In the genomic region with DNA sequence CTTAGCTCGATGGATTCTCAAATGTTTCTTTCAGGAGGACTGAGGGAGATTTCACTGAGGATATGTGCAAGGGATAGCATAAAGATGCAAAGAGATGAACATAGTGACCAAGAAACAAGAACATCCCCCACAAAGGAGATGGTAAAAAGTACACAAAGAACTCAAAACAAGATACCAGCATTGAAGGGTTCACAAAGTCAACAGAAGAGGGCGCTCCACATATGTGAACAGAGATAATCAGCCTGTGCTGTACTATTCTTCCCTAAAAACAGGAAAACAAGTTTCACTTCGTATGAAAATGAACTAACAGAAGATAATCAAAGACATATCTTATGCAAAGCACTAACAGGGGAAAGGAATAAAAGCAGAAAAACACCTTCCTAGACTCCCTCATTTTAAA, we compare ENCODE assay signal across 10 mouse cellular contexts. TPM values are rescaled to one million over a fixed set of nuclear protein-coding genes. Genes with fewer than 3 reads are reported as not detected.
DNase-seq lines count a peak whose midpoint lies in the region; ATAC-seq and TF ChIP-seq lines count a peak whose summit lies in the region.
"Had no signal": no experiment of that assay in that cellular context is flagged by ENCODE, and none has a peak within 500 bp of the region (broad histone marks: within the 10 kb centered on the region; RNA-seq: fewer than 3 reads in every experiment).

No protein-coding gene starts in this region.

- H3K4me3 ChIP-seq in hindbrain, embryonic 11.5 days (ENCODE audit: low read depth, low read length), result no peak overlapping the region
- no peak overlapping the region for H3K4me3 ChIP-seq in hindbrain, embryonic 12.5 days
- no peak overlapping the region for H3K4me3 ChIP-seq in lung, embryonic 14.5 days (ENCODE audit: low read depth, low read length)
- no peak overlapping the region for H3K4me3 ChIP-seq in hindbrain, embryonic 13.5 days
- H3K4me3 ChIP-seq: embryonic facial prominence, embryonic 12.5 days had no signal

- no peak overlapping the region for H3K9ac ChIP-seq in hindbrain, embryonic 11.5 days (ENCODE audit: low read depth, low read length)
- no peak overlapping the region for H3K9ac ChIP-seq in hindbrain, embryonic 12.5 days
- no peak overlapping the region for H3K9ac ChIP-seq in lung, embryonic 14.5 days
- no peak overlapping the region for H3K9ac ChIP-seq in hindbrain, embryonic 13.5 days
- H3K9ac ChIP-seq: embryonic facial prominence, embryonic 12.5 days had no signal

- H3K36me3 ChIP-seq in hindbrain, embryonic 11.5 days (ENCODE audit: control insufficient read depth, insufficient read depth, low read length), result no peaks in the 10 kb centered on the region
- no peaks in the 10 kb centered on the region for H3K36me3 ChIP-seq in hindbrain, embryonic 12.5 days
- H3K36me3 ChIP-seq in lung, embryonic 14.5 days (ENCODE audit: insufficient read depth), result no peaks in the 10 kb centered on the region
- H3K36me3 ChIP-seq in hindbrain, embryonic 13.5 days, result no peaks in the 10 kb centered on the region
- H3K36me3 ChIP-seq: embryonic facial prominence, embryonic 12.5 days had no signal

- TF ChIP-seq CTCF in lung, embryonic 14.5 days (IDR thresholded peaks at IDR 0.05; ENCODE audit: low read depth), result peak; percentile 54

- no peaks in the 10 kb centered on the region for H3K9me3 ChIP-seq in hindbrain, embryonic 11.5 days (ENCODE audit: control insufficient read depth, low read length)
- no peaks in the 10 kb centered on the region for H3K9me3 ChIP-seq in hindbrain, embryonic 12.5 days (replicated peaks)
- H3K9me3 ChIP-seq in lung, embryonic 14.5 days (ENCODE audit: low read depth, low read length), result no peaks in the 10 kb centered on the region
- H3K9me3 ChIP-seq in hindbrain, embryonic 13.5 days, result no peaks in the 10 kb centered on the region
- H3K9me3 ChIP-seq: embryonic facial prominence, embryonic 12.5 days had no signal

- no peak overlapping the region for H3K4me2 ChIP-seq in hindbrain, embryonic 11.5 days (replicated peaks; ENCODE audit: low read depth, low read length)
- H3K4me2 ChIP-seq in hindbrain, embryonic 12.5 days (replicated peaks), result no peak overlapping the region
- no peak overlapping the region for H3K4me2 ChIP-seq in lung, embryonic 14.5 days
- H3K4me2 ChIP-seq in hindbrain, embryonic 13.5 days, result no peak overlapping the region
- H3K4me2 ChIP-seq: embryonic facial prominence, embryonic 12.5 days had no signal

- H3K27me3 ChIP-seq in hindbrain, embryonic 11.5 days (ENCODE audit: control insufficient read depth, insufficient read depth, low read length), result no peaks in the 10 kb centered on the region
- H3K27me3 ChIP-seq in hindbrain, embryonic 12.5 days, result no peaks in the 10 kb centered on the region
- H3K27me3 ChIP-seq in lung, embryonic 14.5 days (ENCODE audit: insufficient read depth, low read length), result no peaks in the 10 kb centered on the region
- H3K27me3 ChIP-seq in hindbrain, embryonic 13.5 days, result no peaks in the 10 kb centered on the region
- H3K27me3 ChIP-seq: embryonic facial prominence, embryonic 12.5 days had no signal

- H3K4me1 ChIP-seq in hindbrain, embryonic 11.5 days (replicated peaks; ENCODE audit: control insufficient read depth, insufficient read depth, low read length), result no peaks in the 10 kb centered on the region
- H3K4me1 ChIP-seq in hindbrain, embryonic 12.5 days, result no peaks in the 10 kb centered on the region
- no peaks in the 10 kb centered on the region for H3K4me1 ChIP-seq in lung, embryonic 14.5 days (ENCODE audit: insufficient read depth)
- no peaks in the 10 kb centered on the region for H3K4me1 ChIP-seq in hindbrain, embryonic 13.5 days (replicated peaks)
- H3K4me1 ChIP-seq: embryonic facial prominence, embryonic 12.5 days had no signal

- peak; percentile 23 for DNase-seq in hindbrain, embryonic 11.5 days (ENCODE audit: low spot score)
- peak; percentile 9 to 28 for DNase-seq in CD8-positive naive resting alpha-beta T cell, adult 2 months (ENCODE audit: low read depth in 2 of 2, low spot score in 2 of 2)
- peak; percentile 0 for DNase-seq in WW6 (ENCODE audit: low read depth, low spot score)
- peak; percentile 9 for DNase-seq in fibroblast of lung, adult 2 months (ENCODE audit: low read depth)
- peak; percentile 71 for DNase-seq in lung, embryonic 14.5 days
- DNase-seq in thymus, postnatal 14 days, result peak; percentile 45

- no peak for ATAC-seq in hindbrain, embryonic 11.5 days (ENCODE audit: low FRiP score)
- ATAC-seq in hindbrain, embryonic 12.5 days (ENCODE audit: low FRiP score), result no peak
- ATAC-seq in lung, embryonic 14.5 days (ENCODE audit: insufficient read depth), result no peak
- no peak for ATAC-seq in hindbrain, embryonic 13.5 days (ENCODE audit: low FRiP score)

- H3K27ac ChIP-seq in hindbrain, embryonic 11.5 days (ENCODE audit: low read depth, low read length), result no peak overlapping the region
- H3K27ac ChIP-seq in hindbrain, embryonic 12.5 days, result no peak overlapping the region
- H3K27ac ChIP-seq in lung, embryonic 14.5 days (ENCODE audit: low read depth), result no peak overlapping the region
- no peak overlapping the region for H3K27ac ChIP-seq in hindbrain, embryonic 13.5 days
- H3K27ac ChIP-seq: embryonic facial prominence, embryonic 12.5 days had no signal

- 39% methylated on average over 3 of the region's 3 CpGs for WGBS in hindbrain, embryonic 11.5 days
- WGBS in hindbrain, embryonic 12.5 days, result 38% methylated on average over 3 of the region's 3 CpGs
- WGBS in lung, embryonic 14.5 days, result 18% methylated on average over 3 of the region's 3 CpGs
- WGBS in hindbrain, embryonic 13.5 days, result 44% methylated on average over 3 of the region's 3 CpGs

RNA-seq across cellular contexts. Expression of gene Xlr5a, which starts 19.7 kb away (rescaled TPM):
- not detected in 2 replicates for polyA plus RNA-seq in hindbrain, embryonic 11.5 days (2014; fragmentation: Nextera tagmentation; extraction: Ambion mirVana)
- not detected in 2 replicates for polyA plus RNA-seq in hindbrain, embryonic 12.5 days (2016; fragmentation: Nextera tagmentation; extraction: Ambion mirVana)
- not detected in 2 replicates for polyA plus RNA-seq in lung, embryonic 14.5 days (2014; fragmentation: Nextera tagmentation; extraction: Ambion mirVana)
- not detected in 2 replicates for polyA plus RNA-seq in hindbrain, embryonic 13.5 days (2015; fragmentation: Nextera tagmentation; extraction: Ambion mirVana)
- polyA plus RNA-seq: embryonic facial prominence, embryonic 12.5 days; small intestine, adult 2 months had no signal

RNA-seq across cellular contexts. Expression of gene Xlr5c, which starts 19.7 kb away (rescaled TPM):
- polyA plus RNA-seq in hindbrain, embryonic 11.5 days (2014; fragmentation: Nextera tagmentation; extraction: Ambion mirVana), result not detected in 2 replicates
- not detected in 2 replicates for polyA plus RNA-seq in hindbrain, embryonic 12.5 days (2016; fragmentation: Nextera tagmentation; extraction: Ambion mirVana)
- polyA plus RNA-seq in lung, embryonic 14.5 days (2014; fragmentation: Nextera tagmentation; extraction: Ambion mirVana), result not detected in 2 replicates
- not detected in 2 replicates for polyA plus RNA-seq in hindbrain, embryonic 13.5 days (2015; fragmentation: Nextera tagmentation; extraction: Ambion mirVana)
- polyA plus RNA-seq: embryonic facial prominence, embryonic 12.5 days; small intestine, adult 2 months had no signal

RNA-seq across cellular contexts. Expression of gene Gm45015, which starts 24.1 kb away (rescaled TPM):
- not detected in 2 replicates for polyA plus RNA-seq in hindbrain, embryonic 11.5 days (2014; fragmentation: Nextera tagmentation; extraction: Ambion mirVana)
- not detected in 2 replicates for polyA plus RNA-seq in hindbrain, embryonic 12.5 days (2016; fragmentation: Nextera tagmentation; extraction: Ambion mirVana)
- not detected in 2 replicates for polyA plus RNA-seq in lung, embryonic 14.5 days (2014; fragmentation: Nextera tagmentation; extraction: Ambion mirVana)
- not detected in 2 replicates for polyA plus RNA-seq in hindbrain, embryonic 13.5 days (2015; fragmentation: Nextera tagmentation; extraction: Ambion mirVana)
- polyA plus RNA-seq: embryonic facial prominence, embryonic 12.5 days; small intestine, adult 2 months had no signal

RNA-seq across cellular contexts. Expression of gene Zfp275, which starts 29.9 kb away (rescaled TPM):
- polyA plus RNA-seq in hindbrain, embryonic 11.5 days (2014; fragmentation: Nextera tagmentation; extraction: Ambion mirVana), result 15.0 and 16.9 TPM in 2 replicates
- polyA plus RNA-seq in hindbrain, embryonic 12.5 days (2016; fragmentation: Nextera tagmentation; extraction: Ambion mirVana), result 19.0 and 20.7 TPM in 2 replicates
- polyA plus RNA-seq in lung, embryonic 14.5 days (2014; fragmentation: Nextera tagmentation; extraction: Ambion mirVana), result 18.2 and 20.7 TPM in 2 replicates
- polyA plus RNA-seq in hindbrain, embryonic 13.5 days (2015; fragmentation: Nextera tagmentation; extraction: Ambion mirVana), result 10.6 and 10.9 TPM in 2 replicates

RNA-seq across cellular contexts. Expression of gene Xlr3c, which starts 47.3 kb away (rescaled TPM):
- 0.37 and 0.75 TPM in 2 replicates for polyA plus RNA-seq in hindbrain, embryonic 11.5 days (2014; fragmentation: Nextera tagmentation; extraction: Ambion mirVana)
- 0.35 and 0.43 TPM in 2 replicates for polyA plus RNA-seq in hindbrain, embryonic 12.5 days (2016; fragmentation: Nextera tagmentation; extraction: Ambion mirVana)
- polyA plus RNA-seq in lung, embryonic 14.5 days (2014; fragmentation: Nextera tagmentation; extraction: Ambion mirVana), result not detected in 2 replicates
- 0.32 and 0.96 TPM in 2 replicates for polyA plus RNA-seq in hindbrain, embryonic 13.5 days (2015; fragmentation: Nextera tagmentation; extraction: Ambion mirVana)
- polyA plus RNA-seq: embryonic facial prominence, embryonic 12.5 days; small intestine, adult 2 months had no signal

Comparison
In these comparisons a context has a peak if more than half of its experiments do, and no peak if none do; other contexts are left out.
1. DNase-seq: peak in every context shown above with its lines; median percentile 71 in lung, embryonic 14.5 days; 45 in thymus, postnatal 14 days; 23 in hindbrain, embryonic 11.5 days; 18 in CD8-positive naive resting alpha-beta T cell, adult 2 months; 9 in fibroblast of lung, adult 2 months; 0 in WW6.